Mouse (Mus musculus): Measurements from ENCODE around the gene Ctss.

DNA sequence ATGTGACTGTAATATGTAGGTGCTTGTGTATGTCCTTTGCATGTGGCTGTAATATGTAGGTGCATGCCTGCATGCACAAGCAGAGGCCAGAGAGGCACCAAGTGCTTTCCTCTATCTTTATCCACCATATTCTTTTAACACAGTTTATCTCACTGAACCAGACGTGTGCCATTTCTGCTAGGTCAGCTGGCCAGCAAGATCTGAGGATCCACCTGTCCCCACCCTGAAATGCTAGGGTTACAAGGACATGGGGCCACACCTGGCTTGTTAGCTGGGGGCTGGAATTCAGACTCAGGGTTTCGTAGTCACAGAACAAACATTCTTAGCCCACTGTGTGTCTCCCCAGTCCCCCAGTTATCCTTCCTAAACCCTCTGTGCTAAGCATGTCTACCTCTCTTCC, 7.3 kb upstream of the Ctss start:
- TF ChIP-seq POLR2A (IDR thresholded peaks at IDR 0.05; ENCODE audit: low read depth, low read length) (no peak), CTCF (IDR thresholded peaks at IDR 0.05; ENCODE audit: borderline replicate concordance, insufficient read depth, low read length) (no peak)

All from embryonic fibroblast, embryonic 13.5 days (primary cell).